Mouse (Mus musculus): Measurements from ENCODE around the gene Trim33.

- no peak for TF ChIP-seq EP300 (IDR thresholded peaks at IDR 0.05; ENCODE audit: low read depth)
- TF ChIP-seq CTCF (IDR thresholded peaks at IDR 0.05; ENCODE audit: low read depth) = no peak
These were observed 30.7 kb downstream of the Trim33 start for GRCm38 (mm10) chr3:103309750-103310149.
